In genomic region chr5:88542651-88543282, GRCm38 (mm10) we compare ENCODE assay signal across 10 mouse cellular contexts. TPM values are rescaled to one million over a fixed set of nuclear protein-coding genes. Genes with fewer than 3 reads are reported as not detected.
DNase-seq lines count a peak whose midpoint lies in the region; ATAC-seq and TF ChIP-seq lines count a peak whose summit lies in the region.
"Had no signal": no experiment of that assay in that cellular context is flagged by ENCODE, and none has a peak within 500 bp of the region (broad histone marks: within the 10 kb centered on the region; RNA-seq: fewer than 3 reads in every experiment).

No protein-coding gene starts in this region.

- no peak for DNase-seq in frontal cortex, postnatal 14 days (ENCODE audit: low spot score in 2 of 2)
- DNase-seq in spleen, postnatal 36 days (ENCODE audit: low spot score in 2 of 2): peak; percentile 24 to 27
- no peak for DNase-seq in spleen, adult 12 weeks (ENCODE audit: low spot score)
- no peak for DNase-seq in liver, embryonic 14.5 days (ENCODE audit: low read depth in 3 of 3, low spot score in 3 of 3)
- DNase-seq in splenic B cell, adult 2 months (ENCODE audit: low read depth, low spot score): peak; percentile 66

- peak; percentile 73; the same call in 1 of the 2 replicates for ATAC-seq in frontal cortex, adult (ENCODE audit: low TSS enrichment)
- peak; percentile 50; the same call in 1 of the 2 replicates for ATAC-seq in common myeloid progenitor, adult 5-6 weeks (replicated peaks; ENCODE audit: low read depth, poor library complexity, severe bottlenecking)
- peak; percentile 56; the same call in 1 of the 2 replicates for ATAC-seq in hindbrain, embryonic 12.5 days (ENCODE audit: low FRiP score)
- ATAC-seq in liver, embryonic 14.5 days (ENCODE audit: insufficient read depth): no peak

- H3K36me3 ChIP-seq in hindbrain, embryonic 12.5 days: no peaks in the 10 kb centered on the region
- H3K36me3 ChIP-seq in liver, embryonic 14.5 days (replicated peaks; ENCODE audit: control insufficient read depth, insufficient read depth, low read depth): no peaks in the 10 kb centered on the region
- no peaks in the 10 kb centered on the region for H3K36me3 ChIP-seq in splenic B cell, adult 2 months (ENCODE audit: control insufficient read depth, insufficient read depth, low read length, poor library complexity, severe bottlenecking)
- H3K36me3 ChIP-seq: heart, embryonic 15.5 days had no signal

- TF ChIP-seq CTCF in liver, embryonic 14.5 days (IDR thresholded peaks at IDR 0.05; ENCODE audit: low read depth): peak; percentile 54; the same call in 1 of the 2 replicates

- no peak for TF ChIP-seq EP300 in liver, embryonic 14.5 days (IDR thresholded peaks at IDR 0.05; ENCODE audit: low read depth)

- H3K4me2 ChIP-seq in hindbrain, embryonic 12.5 days (replicated peaks): no peak overlapping the region
- H3K4me2 ChIP-seq in liver, embryonic 14.5 days (ENCODE audit: low read depth): no peak overlapping the region
- H3K4me2 ChIP-seq: heart, embryonic 15.5 days had no signal

- H3K4me1 ChIP-seq in hindbrain, embryonic 12.5 days: no peaks in the 10 kb centered on the region
- H3K4me1 ChIP-seq in liver, embryonic 14.5 days (replicated peaks; ENCODE audit: control insufficient read depth in 2 of 2, insufficient read depth in 2 of 2, low read length in 1 of 2): no peaks in the 10 kb centered on the region
- H3K4me1 ChIP-seq: heart, embryonic 15.5 days had no signal

- WGBS in hindbrain, embryonic 12.5 days: 62% methylated on average over 5 of the region's 5 CpGs
- WGBS in liver, embryonic 14.5 days (ENCODE audit: insufficient replicate concordance): 44% methylated on average over 5 of the region's 5 CpGs

- no peak overlapping the region for H3K4me3 ChIP-seq in hindbrain, embryonic 12.5 days
- no peak overlapping the region for H3K4me3 ChIP-seq in liver, embryonic 14.5 days (ENCODE audit: insufficient read depth in 1 of 2, low read depth in 2 of 2, low read length in 2 of 2)
- H3K4me3 ChIP-seq: heart, embryonic 15.5 days had no signal

- no peak overlapping the region for H3K9ac ChIP-seq in hindbrain, embryonic 12.5 days
- H3K9ac ChIP-seq in liver, embryonic 14.5 days (replicated peaks): no peak overlapping the region
- H3K9ac ChIP-seq: heart, embryonic 15.5 days had no signal

- no peak overlapping the region for H3K27ac ChIP-seq in hindbrain, embryonic 12.5 days
- no peak overlapping the region for H3K27ac ChIP-seq in liver, embryonic 14.5 days
- H3K27ac ChIP-seq: heart, embryonic 15.5 days had no signal

- no peaks in the 10 kb centered on the region for H3K9me3 ChIP-seq in hindbrain, embryonic 12.5 days (replicated peaks)
- H3K9me3 ChIP-seq in liver, embryonic 14.5 days (ENCODE audit: control insufficient read depth, low read length): no peaks in the 10 kb centered on the region
- H3K9me3 ChIP-seq: heart, embryonic 15.5 days had no signal

- H3K27me3 ChIP-seq in hindbrain, embryonic 12.5 days: no peaks in the 10 kb centered on the region
- H3K27me3 ChIP-seq in liver, embryonic 14.5 days (ENCODE audit: control insufficient read depth, insufficient read depth, low read length): no peaks in the 10 kb centered on the region
- no peaks in the 10 kb centered on the region for H3K27me3 ChIP-seq in splenic B cell, adult 2 months (ENCODE audit: control insufficient read depth, insufficient read depth, low read length, poor library complexity, severe bottlenecking)
- H3K27me3 ChIP-seq: heart, embryonic 15.5 days had no signal

RNA-seq across cellular contexts. Expression of gene Utp3, which starts 11.5 kb away (rescaled TPM):
- total RNA-seq in common myeloid progenitor, adult 5-6 weeks (2017): 71.3 and 76.3 TPM in 2 replicates
- 60.9 and 62.7 TPM in 2 replicates for polyA plus RNA-seq in hindbrain, embryonic 12.5 days (2016; fragmentation: Nextera tagmentation; extraction: Ambion mirVana)
- 10.1 and 24.6 TPM in 2 replicates for polyA plus RNA-seq in liver, embryonic 14.5 days (2012; rRNA removed)
- 25.5 and 27.2 TPM in 2 replicates for polyA plus RNA-seq in liver, embryonic 14.5 days (2014; fragmentation: Nextera tagmentation; extraction: Ambion mirVana)

RNA-seq across cellular contexts. Expression of gene Jchain, which starts 15.1 kb away (rescaled TPM):
- total RNA-seq in common myeloid progenitor, adult 5-6 weeks (2017): 2.8 TPM in 1 of 2 replicates, not detected in the other
- 0.27 and 0.35 TPM in 2 replicates for polyA plus RNA-seq in hindbrain, embryonic 12.5 days (2016; fragmentation: Nextera tagmentation; extraction: Ambion mirVana)
- polyA plus RNA-seq in liver, embryonic 14.5 days (2012; rRNA removed): 0.11 TPM in 1 of 2 replicates, not detected in the other
- polyA plus RNA-seq in liver, embryonic 14.5 days (2014; fragmentation: Nextera tagmentation; extraction: Ambion mirVana): not detected in 2 replicates

RNA-seq across cellular contexts. Expression of gene Rufy3, which starts 22.1 kb away (rescaled TPM):
- total RNA-seq in common myeloid progenitor, adult 5-6 weeks (2017): 14.8 and 15.9 TPM in 2 replicates
- polyA plus RNA-seq in hindbrain, embryonic 12.5 days (2016; fragmentation: Nextera tagmentation; extraction: Ambion mirVana): 229 and 258 TPM in 2 replicates
- 2.8 and 4.1 TPM in 2 replicates for polyA plus RNA-seq in liver, embryonic 14.5 days (2012; rRNA removed)
- polyA plus RNA-seq in liver, embryonic 14.5 days (2014; fragmentation: Nextera tagmentation; extraction: Ambion mirVana): 2.9 and 3.5 TPM in 2 replicates

RNA-seq across cellular contexts. Expression of gene Enam, which starts 55.0 kb away (rescaled TPM):
- total RNA-seq in common myeloid progenitor, adult 5-6 weeks (2017): not detected in 2 replicates
- polyA plus RNA-seq in hindbrain, embryonic 12.5 days (2016; fragmentation: Nextera tagmentation; extraction: Ambion mirVana): not detected in 2 replicates
- polyA plus RNA-seq in liver, embryonic 14.5 days (2012; rRNA removed): not detected in 2 replicates
- polyA plus RNA-seq in liver, embryonic 14.5 days (2014; fragmentation: Nextera tagmentation; extraction: Ambion mirVana): not detected in 2 replicates
- total RNA-seq: neutrophil, adult 5-6 weeks had no signal

Comparison
In these comparisons a context has a peak if more than half of its experiments do, and no peak if none do; other contexts are left out.
1. DNase-seq: peak in spleen, postnatal 36 days (2 of 2) and splenic B cell, adult 2 months (single experiment); none in frontal cortex, postnatal 14 days (0 of 2), spleen, adult 12 weeks (single experiment) and liver, embryonic 14.5 days (0 of 3).
2. RNA of gene Rufy3, which starts 22.1 kb away (polyA plus RNA-seq): 229 to 258 TPM in hindbrain, embryonic 12.5 days; 2.8 to 4.1 TPM in liver, embryonic 14.5 days; every median in the first group is over 10 times any median in the second.